Mouse (Mus musculus): Measurements from ENCODE around the gene Actn4. TPM values are rescaled to one million over a fixed set of nuclear protein-coding genes. Genes with fewer than 3 reads are reported as not detected.

The Actn4 gene
- polyA plus RNA-seq, 1 experiment from 2014 or later: 485 TPM

- H3K27me3 ChIP-seq: no peaks in the 10 kb centered on the region
- ChIA-PET POLR2A (interaction anchor here (0.9 to 2.2 kb wide), 6 partner anchors 9 to 43 kb away, joined by 3 to 4 read pairs (median 3); no protein-coding TSS in a partner anchor), CTCF (interaction anchor here (3.1 kb wide), 1 partner anchor 11 kb away, joined by 19 read pairs; no protein-coding TSS in a partner anchor)
- in situ Hi-C loops (cut with MboI; ENCODE audit: low pct_unique_long_range_greater_than_20kb): loop anchor here (10.0 kb wide), 1 partner anchor 46 kb away; no protein-coding TSS in a partner anchor
- no peak for ATAC-seq
- DNase-seq (ENCODE audit: low read depth, low spot score): no peak
- no peak for TF ChIP-seq CTCF (IDR thresholded peaks at IDR 0.05)
These were observed 1.6 kb downstream of the Actn4 start for GRCm38 (mm10) chr7:28960354-28961046.

- no peaks in the 10 kb centered on the region for H3K27me3 ChIP-seq
- ATAC-seq (no peak), DNase-seq (ENCODE audit: low read depth, low spot score) (no peak)
- in situ Hi-C loops (cut with MboI; ENCODE audit: low pct_unique_long_range_greater_than_20kb): loop anchor here (10.0 kb wide), 1 partner anchor 45 kb away; no protein-coding TSS in a partner anchor
- no peak for TF ChIP-seq CTCF (IDR thresholded peaks at IDR 0.05)
- ChIA-PET CTCF (interaction anchor here (0.6 to 3.1 kb wide), 5 partner anchors 11 to 65 kb away, joined by 3 to 19 read pairs (median 3); no protein-coding TSS in a partner anchor), POLR2A (interaction anchor here (0.6 to 2.2 kb wide), 6 partner anchors 10 to 96 kb away, joined by 3 to 4 read pairs (median 3); no protein-coding TSS in a partner anchor)
These were observed 2.6 kb downstream of the Actn4 start for GRCm38 (mm10) chr7:28959505-28960045.

DNA sequence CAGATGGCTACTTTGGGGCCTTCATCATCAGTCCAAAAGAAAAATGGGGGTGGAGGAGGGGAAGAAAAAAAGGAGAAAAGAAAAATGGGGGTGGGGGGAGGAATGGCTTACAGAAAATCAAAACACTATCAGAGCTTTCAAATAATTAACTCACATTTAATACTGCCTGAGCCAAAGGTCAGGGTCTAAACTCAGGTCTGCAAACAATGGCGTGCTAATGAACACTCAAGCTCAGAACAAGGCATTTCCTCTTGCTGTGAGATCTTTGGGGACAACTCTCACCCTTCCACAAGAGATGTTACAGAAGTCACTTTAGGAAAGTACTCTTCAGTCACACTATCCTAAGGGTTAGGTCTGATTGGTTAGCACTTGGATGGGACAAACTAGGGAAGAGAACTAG, 3.4 kb downstream of the Actn4 start:
- DNase-seq (ENCODE audit: low read depth, low spot score) (no peak), ATAC-seq (no peak)
- in situ Hi-C loops (cut with MboI; ENCODE audit: low pct_unique_long_range_greater_than_20kb): no loop called here
- TF ChIP-seq CTCF (IDR thresholded peaks at IDR 0.05): no peak
- CTCF ChIA-PET: interaction anchor here (0.7 to 3.1 kb wide), 4 partner anchors 10 to 81 kb away, joined by 3 to 19 read pairs (median 4); no protein-coding TSS in a partner anchor
- POLR2A ChIA-PET: interaction anchor here (0.5 to 2.2 kb wide), 6 partner anchors 13 to 96 kb away, joined by 3 to 4 read pairs (median 3); no protein-coding TSS in a partner anchor
- H3K27me3 ChIP-seq: no peaks in the 10 kb centered on the region

- POLR2A ChIA-PET: interaction anchor here (0.6 to 2.2 kb wide), 5 partner anchors 13 to 50 kb away, joined by 3 to 9 read pairs (median 4); no protein-coding TSS in a partner anchor
- no peak for ATAC-seq
- no peak for TF ChIP-seq CTCF (IDR thresholded peaks at IDR 0.05)
- no peak for DNase-seq (ENCODE audit: low read depth, low spot score)
- in situ Hi-C loops (cut with MboI; ENCODE audit: low pct_unique_long_range_greater_than_20kb): no loop called here
- no peaks in the 10 kb centered on the region for H3K27me3 ChIP-seq
- CTCF ChIA-PET: interaction anchor here (0.7 to 3.1 kb wide), 4 partner anchors 9 to 81 kb away, joined by 3 to 19 read pairs (median 4); no protein-coding TSS in a partner anchor
These were observed 4.0 kb downstream of the Actn4 start for GRCm38 (mm10) chr7:28957997-28958725.

- POLR2A ChIA-PET: interaction anchor here (0.8 kb wide), 1 partner anchor 49 kb away, joined by 9 read pairs; no protein-coding TSS in a partner anchor
- in situ Hi-C loops (cut with MboI; ENCODE audit: low pct_unique_long_range_greater_than_20kb): no loop called here
These were observed 4.9 kb downstream of the Actn4 start for GRCm38 (mm10) chr7:28957286-28957685.

GRCm38 (mm10) chr7:28956270-28956669, 5.9 kb downstream of the Actn4 start:
- DNase-seq (ENCODE audit: low read depth, low spot score) (no peak), ATAC-seq (no peak)
- H3K27me3 ChIP-seq: no peaks in the 10 kb centered on the region
- POLR2A ChIA-PET: no interaction called here
- TF ChIP-seq CTCF (IDR thresholded peaks at IDR 0.05): no peak
- in situ Hi-C loops (cut with MboI; ENCODE audit: low pct_unique_long_range_greater_than_20kb): no loop called here
- CTCF ChIA-PET: interaction anchor here (1.2 kb wide), 1 partner anchor 39 kb away, joined by 3 read pairs; no protein-coding TSS in a partner anchor

More at GRCm38 (mm10) chr7:28957286-28957685, 4.9 kb downstream of the Actn4 start:
- TF ChIP-seq CTCF (IDR thresholded peaks at IDR 0.05): no peak
- H3K27me3 ChIP-seq: no peaks in the 10 kb centered on the region
- DNase-seq (ENCODE audit: low read depth, low spot score) (no peak), ATAC-seq (no peak)
- CTCF ChIA-PET: interaction anchor here (1.0 to 1.5 kb wide), 3 partner anchors 32 to 82 kb away, joined by 3 to 4 read pairs (median 4); no protein-coding TSS in a partner anchor

DNA sequence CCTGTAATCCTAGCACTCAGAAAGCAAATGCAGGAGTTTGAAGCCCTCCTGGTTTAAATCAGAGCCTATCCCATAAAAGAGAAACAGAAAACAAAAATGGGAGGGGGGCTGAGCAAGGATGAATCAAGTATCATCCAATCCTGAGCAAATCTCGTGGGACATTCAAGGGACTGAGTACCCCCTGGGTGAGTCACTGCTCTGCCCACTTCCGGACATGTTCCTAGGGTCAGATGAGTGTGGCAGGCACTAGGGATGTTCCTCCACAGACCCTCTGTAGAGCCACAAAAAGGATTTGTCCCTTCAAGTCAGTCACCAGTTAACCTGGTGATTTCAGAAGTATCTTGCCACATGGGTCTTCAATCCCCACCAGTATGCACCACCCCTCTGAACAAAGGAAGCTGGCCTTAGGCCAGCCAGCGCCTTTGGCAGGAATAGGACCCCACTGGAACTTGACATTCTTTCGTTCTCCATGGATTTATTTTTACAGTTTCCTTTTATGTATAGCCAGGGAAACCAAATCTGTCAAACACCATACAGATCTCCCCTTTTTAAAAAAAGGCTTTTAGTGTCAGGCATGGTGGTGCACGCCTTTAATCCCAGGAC, 6.7 kb downstream of the Actn4 start:
- POLR2A ChIA-PET: no interaction called here
- no peak for TF ChIP-seq CTCF (IDR thresholded peaks at IDR 0.05)
- in situ Hi-C loops (cut with MboI; ENCODE audit: low pct_unique_long_range_greater_than_20kb): no loop called here
- CTCF ChIA-PET: no interaction called here
- ATAC-seq (no peak), DNase-seq (ENCODE audit: low read depth, low spot score) (no peak)
- no peaks in the 10 kb centered on the region for H3K27me3 ChIP-seq

DNA sequence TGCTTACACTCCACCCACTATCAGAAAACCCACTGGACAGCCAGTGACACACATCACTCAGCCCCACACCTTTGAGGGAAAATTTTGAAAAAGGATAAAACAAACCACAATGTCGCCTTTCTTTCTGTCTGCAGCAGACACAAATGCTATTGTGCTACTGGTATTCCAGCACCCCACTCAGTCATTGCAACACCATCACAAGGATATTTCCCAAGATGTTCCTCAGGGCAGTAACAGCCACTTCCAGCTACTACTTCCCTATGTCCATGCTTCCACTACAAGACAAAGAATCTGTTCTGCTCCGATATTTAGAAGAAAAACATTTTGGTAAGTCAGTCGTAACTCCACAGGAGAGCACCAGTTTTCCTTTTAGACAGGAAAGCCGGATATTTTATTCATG, 7.4 kb downstream of the Actn4 start:
- CTCF ChIA-PET: interaction anchor here (1.2 to 1.8 kb wide), 2 partner anchors 22 to 32 kb away, joined by 3 to 6 read pairs; no protein-coding TSS in a partner anchor
- ATAC-seq (no peak), DNase-seq (ENCODE audit: low read depth, low spot score) (no peak)
- TF ChIP-seq CTCF (IDR thresholded peaks at IDR 0.05): no peak
- in situ Hi-C loops (cut with MboI; ENCODE audit: low pct_unique_long_range_greater_than_20kb): no loop called here
- POLR2A ChIA-PET: no interaction called here
- H3K27me3 ChIP-seq: no peaks in the 10 kb centered on the region

DNA sequence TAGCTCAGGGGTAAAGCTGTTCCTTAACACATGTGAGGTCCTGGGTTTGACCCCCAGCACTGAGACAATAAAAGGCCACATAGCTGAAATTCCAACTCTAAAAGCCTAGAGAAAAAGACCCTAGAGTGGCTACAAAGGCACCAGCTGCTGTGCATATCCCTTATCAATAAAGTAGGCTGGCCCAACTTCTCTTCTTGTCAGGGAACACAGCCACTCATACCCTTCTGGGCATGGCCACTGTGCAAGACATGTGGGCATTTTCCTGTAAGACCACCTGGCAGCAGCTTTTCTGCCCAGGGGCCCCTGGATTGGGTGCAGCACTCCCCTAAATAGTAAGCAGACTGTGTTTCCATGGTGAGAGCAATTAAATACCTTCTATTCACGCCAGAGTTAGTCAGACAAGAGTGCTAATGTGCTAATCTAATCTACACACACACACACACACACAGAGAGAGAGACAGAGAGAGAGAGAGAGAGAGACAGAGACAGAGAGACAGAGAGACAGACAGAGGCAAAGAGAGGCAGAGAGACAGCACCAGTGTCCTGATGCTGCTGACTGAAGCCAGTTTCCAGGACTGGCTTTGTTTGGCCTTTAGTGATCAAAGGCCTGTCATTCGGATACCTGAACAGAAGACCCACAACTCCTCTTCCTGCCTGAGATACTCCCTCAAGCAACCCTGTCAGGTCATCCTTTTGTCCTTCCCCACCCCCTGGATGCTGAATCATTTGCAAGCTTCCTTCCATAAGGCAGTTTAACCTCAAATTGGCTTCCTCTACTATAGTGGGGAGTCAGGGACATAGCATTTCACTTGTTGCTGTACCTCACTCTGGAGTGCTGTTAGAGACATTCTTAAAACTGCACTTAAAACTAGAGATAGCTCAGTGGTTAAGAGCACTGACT, 8.4 kb downstream of the Actn4 start:
- ChIA-PET POLR2A (interaction anchor here (0.6 to 0.9 kb wide), 4 partner anchors 8 to 147 kb away, joined by 3 to 6 read pairs (median 4); no protein-coding TSS in a partner anchor), CTCF (interaction anchor here (1.2 to 1.8 kb wide), 4 partner anchors 14 to 87 kb away, joined by 3 to 6 read pairs (median 3); no protein-coding TSS in a partner anchor)
- in situ Hi-C loops (cut with MboI; ENCODE audit: low pct_unique_long_range_greater_than_20kb): no loop called here
- ATAC-seq (no peak), DNase-seq (ENCODE audit: low read depth, low spot score) (no peak)
- TF ChIP-seq CTCF (IDR thresholded peaks at IDR 0.05): no peak
- H3K27me3 ChIP-seq: no peaks in the 10 kb centered on the region

Data from Patski (cell line).